Mouse (Mus musculus): ENCODE data around the gene Sez6l. TPM values are rescaled to one million over a fixed set of nuclear protein-coding genes. Genes with fewer than 3 reads are reported as not detected.

Sez6l gene
- total and polyA plus RNA-seq, 3 experiments = not detected

DNA sequence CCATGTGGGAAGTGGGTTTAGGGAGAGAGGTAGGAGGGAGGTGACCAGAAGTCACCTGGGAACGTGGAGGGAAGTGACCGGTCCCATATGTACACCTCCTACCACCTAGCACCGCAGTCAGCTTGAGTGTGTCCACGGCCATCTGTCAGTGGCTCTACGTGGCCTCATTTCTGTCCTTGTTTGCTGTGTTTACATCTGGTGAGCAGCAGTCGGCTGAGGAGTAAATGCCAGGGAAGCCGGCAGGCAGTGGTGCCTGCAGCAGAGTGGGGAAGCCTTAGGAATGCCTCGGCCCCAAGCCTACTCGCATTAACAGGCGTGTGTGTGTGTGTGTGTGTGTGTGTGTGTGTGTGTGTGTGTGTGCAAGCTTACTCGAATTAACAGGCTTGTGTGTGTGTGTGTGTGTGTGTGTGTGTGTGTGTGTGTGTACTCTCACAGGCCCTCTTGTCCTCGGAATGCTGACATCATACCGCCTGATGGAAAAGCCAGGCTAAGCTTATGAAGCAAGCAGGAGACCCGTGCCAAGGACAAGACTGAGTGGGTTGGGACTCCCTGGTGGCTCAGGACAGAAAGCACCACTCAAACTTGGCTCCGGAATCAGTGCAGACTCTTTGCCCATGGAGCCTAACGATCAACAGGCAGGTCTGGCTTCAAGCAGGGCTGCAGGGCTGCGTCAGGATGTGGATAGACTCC is 194.2 kb downstream of the Sez6l start:
- H3K79me2 ChIP-seq (replicated peaks; ENCODE audit: control insufficient read depth, extremely low read depth, insufficient read depth, poor library complexity, severe bottlenecking) = no peaks in the 10 kb centered on the region
- no peak overlapping the region for H3K9ac ChIP-seq (ENCODE audit: insufficient read depth, low read depth)
- TF ChIP-seq MYC (IDR thresholded peaks at IDR 0.05; ENCODE audit: low read depth, low read length) (no peak), SIN3A (IDR thresholded peaks at IDR 0.05; ENCODE audit: low read length) (no peak), ZKSCAN1 (IDR thresholded peaks at IDR 0.05; ENCODE audit: borderline replicate concordance, low read depth, low read length) (no peak), RAD21 (IDR thresholded peaks at IDR 0.05; ENCODE audit: low read depth, low read length) (no peak), RCOR1 (conservative IDR thresholded peaks at IDR 0.05; ENCODE audit: low read depth, low read length) (no peak), MAZ (IDR thresholded peaks at IDR 0.05; ENCODE audit: low read depth, low read length) (no peak), GABPA (IDR thresholded peaks at IDR 0.05; ENCODE audit: insufficient replicate concordance, low read depth, low read length) (no peak)
- DNase-seq (ENCODE audit: extremely low read depth) = no peak
- dilution Hi-C loops (cut with MboI; ENCODE audit: extremely low pct_ligation_motif_present, extremely low pct_unique_long_range_greater_than_20kb, low sequenced_read_pairs) (no loop called here), in situ Hi-C loops (cut with MboI; ENCODE audit: low pct_ligation_motif_present, low pct_unique_long_range_greater_than_20kb, low sequenced_read_pairs) (no loop called here)
- no peaks in the 10 kb centered on the region for H3K9me3 ChIP-seq (replicated peaks; ENCODE audit: low read length)
- no peak overlapping the region for H3K4me2 ChIP-seq (ENCODE audit: insufficient read depth, low read depth, poor library complexity, severe bottlenecking)
- no peak overlapping the region for H3K4me3 ChIP-seq (replicated peaks in 1 of 3; ENCODE audit: low read depth in 2 of 3, low read length in 2 of 3, poor library complexity in 1 of 3)
- peaks cover 19 to 40% of the 10 kb centered on the region in 2 experiments for H3K36me3 ChIP-seq (replicated peaks in 1 of 2; ENCODE audit: control insufficient read depth in 1 of 2, insufficient read depth in 1 of 2, low read length in 1 of 2)
- H3K27ac ChIP-seq (ENCODE audit: insufficient read depth, low read depth) = no peak overlapping the region
- H3K27me3 ChIP-seq (replicated peaks) = peaks cover 2% of the 10 kb centered on the region
- no peaks in the 10 kb centered on the region for H3K4me1 ChIP-seq (ENCODE audit: control insufficient read depth in 1 of 2, insufficient read depth in 2 of 2)

GRCm38 (mm10) chr5:112382042-112382441 is 194.9 kb downstream of the Sez6l start:
- Histone ChIP-seq H3K27ac (ENCODE audit: insufficient read depth, low read depth) (no peak overlapping the region), H3K4me2 (ENCODE audit: insufficient read depth, low read depth, poor library complexity, severe bottlenecking) (no peak overlapping the region), H3K9me3 (replicated peaks; ENCODE audit: low read length) (no peaks in the 10 kb centered on the region), H3K9ac (ENCODE audit: insufficient read depth, low read depth) (no peak overlapping the region), H3K27me3 (replicated peaks) (no peaks in the 10 kb centered on the region), H3K79me2 (replicated peaks; ENCODE audit: control insufficient read depth, extremely low read depth, insufficient read depth, poor library complexity, severe bottlenecking) (no peaks in the 10 kb centered on the region), H3K4me1 (ENCODE audit: control insufficient read depth in 1 of 2, insufficient read depth in 2 of 2) (no peaks in the 10 kb centered on the region), H3K36me3 (replicated peaks in 1 of 2; ENCODE audit: control insufficient read depth in 1 of 2, insufficient read depth in 1 of 2, low read length in 1 of 2) (peaks cover 20 to 47% of the 10 kb centered on the region in 2 experiments), H3K4me3 (replicated peaks in 1 of 3; ENCODE audit: low read depth in 2 of 3, low read length in 2 of 3, poor library complexity in 1 of 3) (no peak overlapping the region)
- in situ Hi-C loops (cut with MboI; ENCODE audit: low pct_ligation_motif_present, low pct_unique_long_range_greater_than_20kb, low sequenced_read_pairs) (no loop called here), dilution Hi-C loops (cut with MboI; ENCODE audit: extremely low pct_ligation_motif_present, extremely low pct_unique_long_range_greater_than_20kb, low sequenced_read_pairs) (no loop called here)
- TF ChIP-seq CTCF (conservative IDR thresholded peaks at IDR 0.05 in 1 of 2, IDR thresholded peaks at IDR 0.05 in 1 of 2; ENCODE audit: low read depth in 2 of 2, low read length in 2 of 2) (no peak), SIN3A (IDR thresholded peaks at IDR 0.05; ENCODE audit: low read length) (no peak), USF1 (IDR thresholded peaks at IDR 0.05; ENCODE audit: low read depth, low read length) (no peak), POLR2AphosphoS2 (IDR thresholded peaks at IDR 0.05; ENCODE audit: low read depth, low read length) (no peak), RAD21 (IDR thresholded peaks at IDR 0.05; ENCODE audit: low read depth, low read length) (no peak), ZMIZ1 (IDR thresholded peaks at IDR 0.05; ENCODE audit: low read depth, low read length) (no peak)
- no peak for DNase-seq (ENCODE audit: extremely low read depth)

DNA sequence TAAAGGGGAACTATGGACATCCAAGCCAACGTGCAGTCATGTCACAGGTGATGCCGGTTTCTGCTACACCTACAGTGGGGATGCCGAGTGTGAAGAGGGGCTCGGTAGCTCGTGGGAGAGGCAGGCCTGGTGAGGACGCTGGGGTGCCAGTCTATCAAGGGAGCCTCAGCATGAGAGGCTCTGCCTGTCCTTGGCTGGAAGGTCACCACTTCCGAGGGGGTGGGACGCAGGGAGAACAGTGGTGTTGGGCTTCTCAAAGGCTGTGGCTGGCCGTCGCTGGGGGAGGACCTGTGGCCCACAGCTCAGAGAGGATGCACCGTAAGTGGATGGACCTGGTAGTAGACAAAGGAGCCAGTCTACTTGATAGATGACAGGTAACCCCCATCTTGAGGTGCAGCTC is 195.8 kb downstream of the Sez6l start:
- in situ Hi-C loops (cut with MboI; ENCODE audit: low pct_ligation_motif_present, low pct_unique_long_range_greater_than_20kb, low sequenced_read_pairs) = no loop called here
- no peak for DNase-seq (ENCODE audit: extremely low read depth)
- no peak overlapping the region for H3K27ac ChIP-seq (ENCODE audit: insufficient read depth, low read depth)
- no peaks in the 10 kb centered on the region for H3K9me3 ChIP-seq (replicated peaks; ENCODE audit: low read length)
- TF ChIP-seq USF1 (IDR thresholded peaks at IDR 0.05; ENCODE audit: low read depth, low read length) (no peak), E2F4 (IDR thresholded peaks at IDR 0.05; ENCODE audit: insufficient replicate concordance, low read depth, low read length) (no peak), KAT2A (IDR thresholded peaks at IDR 0.05; ENCODE audit: insufficient replicate concordance, low read length) (no peak), POLR2A (IDR thresholded peaks at IDR 0.05; ENCODE audit: low read depth, low read length) (no peak), TCF12 (IDR thresholded peaks at IDR 0.05; ENCODE audit: low read depth, low read length) (no peak), MYC (IDR thresholded peaks at IDR 0.05; ENCODE audit: low read depth, low read length) (no peak), USF2 (conservative IDR thresholded peaks at IDR 0.05; ENCODE audit: low read depth, low read length) (no peak), JUN (IDR thresholded peaks at IDR 0.05; ENCODE audit: insufficient read depth, low read depth, low read length) (no peak)
- H3K4me3 ChIP-seq (replicated peaks in 1 of 3; ENCODE audit: low read depth in 2 of 3, low read length in 2 of 3, poor library complexity in 1 of 3) = no peak overlapping the region
- dilution Hi-C loops (cut with MboI; ENCODE audit: extremely low pct_ligation_motif_present, extremely low pct_unique_long_range_greater_than_20kb, low sequenced_read_pairs) = no loop called here
- H3K4me2 ChIP-seq (ENCODE audit: insufficient read depth, low read depth, poor library complexity, severe bottlenecking) = no peak overlapping the region
- H3K9ac ChIP-seq (ENCODE audit: insufficient read depth, low read depth) = no peak overlapping the region
- no peaks in the 10 kb centered on the region for H3K27me3 ChIP-seq (replicated peaks)
- no peaks in the 10 kb centered on the region for H3K4me1 ChIP-seq (ENCODE audit: control insufficient read depth in 1 of 2, insufficient read depth in 2 of 2)
- H3K36me3 ChIP-seq (replicated peaks in 1 of 2; ENCODE audit: control insufficient read depth in 1 of 2, insufficient read depth in 1 of 2, low read length in 1 of 2) = peaks cover 23 to 55% of the 10 kb centered on the region in 2 experiments
- H3K79me2 ChIP-seq (replicated peaks; ENCODE audit: control insufficient read depth, extremely low read depth, insufficient read depth, poor library complexity, severe bottlenecking) = no peaks in the 10 kb centered on the region
